Mouse (Mus musculus): ENCODE measurements around the gene Mrps6.

The Mrps6 gene

DNA sequence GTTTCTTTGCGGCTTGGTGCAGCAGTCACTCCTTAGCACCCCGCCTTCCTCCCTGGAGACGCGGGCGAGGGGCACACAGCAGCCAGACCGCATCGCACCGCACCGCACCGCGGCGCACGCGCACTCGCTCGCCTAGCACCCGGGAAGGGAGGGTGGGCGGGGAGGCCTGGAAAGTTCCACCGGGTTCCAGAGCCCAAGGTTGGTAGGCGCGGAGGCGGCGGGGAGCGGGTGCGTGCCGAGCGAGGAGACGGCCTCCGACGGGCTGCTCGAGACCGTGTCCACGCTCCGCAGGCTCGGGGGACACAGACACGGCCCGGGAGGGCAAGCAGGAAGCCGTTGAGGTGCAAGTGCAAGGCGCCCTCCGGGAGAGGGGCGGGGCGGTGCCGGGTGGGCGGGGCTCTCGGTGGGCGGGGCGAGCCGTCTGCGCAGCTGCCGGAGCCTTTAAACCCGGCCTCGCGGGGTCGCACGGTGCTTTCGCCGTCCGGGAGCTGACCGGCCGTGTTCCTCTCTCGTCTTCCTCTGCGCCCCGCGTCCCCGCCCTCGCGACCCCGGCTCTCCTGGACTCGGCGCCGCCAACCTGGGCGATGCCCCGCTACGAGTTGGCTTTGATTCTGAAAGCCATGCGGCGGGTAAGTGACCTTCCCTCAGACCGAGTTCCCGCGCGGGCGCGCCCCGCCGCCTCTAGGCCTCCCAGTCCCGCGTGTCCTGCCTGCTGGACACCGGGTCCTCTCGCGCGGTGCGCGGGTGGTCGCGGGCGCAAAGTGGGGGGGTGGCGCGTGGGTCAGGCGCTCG lies at the start of gene Mrps6, which contains the start of the genes Gm49711 and Slc5a3:
Gene Mrps6 (plus strand): TSS at position 419 of the 792 bp plus-strand sequence.
Gene Gm49711 (plus strand): TSS at position 465 of the 792 bp plus-strand sequence.
Gene Slc5a3 (plus strand): TSS at position 471 of the 792 bp plus-strand sequence.
- peak; percentile 97 for DNase-seq (ENCODE audit: low spot score)

DNA sequence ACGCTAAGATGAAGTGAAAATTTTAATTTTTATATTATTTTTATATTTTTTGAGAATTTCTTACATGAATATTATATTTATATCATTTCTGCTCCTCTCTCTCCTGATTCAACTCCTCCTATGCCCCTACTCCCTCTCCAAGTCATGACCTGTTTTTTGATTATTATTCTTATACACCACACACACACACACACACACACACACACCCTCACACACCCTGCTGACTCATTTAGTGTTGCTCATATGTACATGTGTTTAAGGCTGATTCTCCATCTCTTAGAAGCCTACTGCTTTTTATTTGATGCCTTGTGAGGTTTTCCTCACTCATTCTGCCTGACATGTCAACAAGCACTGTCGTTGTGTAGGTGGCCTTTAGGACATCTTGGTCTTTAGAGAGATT lies 48.5 kb upstream of the Mrps6 start:
- DNase-seq (ENCODE audit: low spot score), result no peak

DNA sequence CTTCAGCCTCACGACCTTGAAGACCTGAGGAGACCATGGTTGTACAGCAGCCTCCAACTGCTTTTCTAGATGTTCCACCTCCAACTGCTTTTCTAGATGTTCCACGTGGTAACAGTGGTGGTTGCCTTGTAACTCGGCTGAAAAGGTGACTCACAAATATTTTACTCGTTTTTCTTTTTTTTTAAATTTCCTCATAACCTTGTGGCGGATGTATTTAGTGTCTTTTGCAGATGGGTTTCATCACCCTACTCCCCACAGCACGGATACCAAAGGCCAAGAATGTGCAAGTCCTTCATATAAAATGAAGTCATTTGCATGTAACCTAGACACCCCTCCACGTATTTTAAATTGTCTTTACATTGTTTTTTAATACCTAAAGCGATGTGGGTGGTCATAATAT lies 41.3 kb upstream of the Mrps6 start:
- DNase-seq (ENCODE audit: low spot score), result no peak

- DNase-seq (ENCODE audit: low spot score), result peak; percentile 13
Measured at GRCm38 (mm10) chr16:92019141-92020118, 38.6 kb upstream of the Mrps6 start.

DNA sequence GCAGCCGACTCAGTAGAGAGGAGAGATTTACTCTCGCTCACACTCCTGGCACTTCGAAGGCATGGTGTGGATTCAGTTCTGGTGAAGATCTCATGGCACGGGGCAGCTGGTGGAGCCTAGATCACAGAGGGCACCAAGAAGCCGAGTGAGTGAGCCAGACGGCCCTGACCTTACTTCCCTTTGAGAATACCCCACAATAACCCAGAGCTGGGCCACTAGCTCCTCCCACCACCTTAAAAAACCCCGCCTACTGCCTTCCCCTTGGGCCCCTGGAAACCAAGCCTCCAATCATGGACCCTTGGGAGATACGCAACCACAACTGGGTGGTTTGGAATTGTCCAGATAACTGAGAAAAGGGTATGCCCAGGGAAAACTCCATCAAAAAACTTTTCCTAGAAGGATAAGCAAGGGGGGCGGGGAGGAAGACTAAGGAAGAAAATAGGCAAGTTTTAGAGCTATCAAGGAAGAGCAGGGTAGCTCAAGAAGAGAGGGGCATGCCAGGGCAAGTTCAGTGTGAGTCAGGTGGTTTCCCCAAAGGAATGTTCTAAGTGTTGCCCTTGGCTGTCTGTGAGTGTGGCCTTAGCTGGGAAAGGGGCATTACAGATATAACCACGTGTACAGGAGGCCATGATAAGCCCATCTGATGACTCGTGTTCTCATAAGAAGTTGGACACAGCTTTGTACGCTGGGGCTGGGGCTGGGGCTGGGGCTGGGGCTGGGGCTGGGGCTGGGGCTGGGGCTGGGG lies 36.2 kb upstream of the Mrps6 start:
- DNase-seq (ENCODE audit: low spot score), result no peak

- no peak for DNase-seq (ENCODE audit: low spot score)
Measured at GRCm38 (mm10) chr16:92022494-92023283, 35.4 kb upstream of the Mrps6 start.

DNA sequence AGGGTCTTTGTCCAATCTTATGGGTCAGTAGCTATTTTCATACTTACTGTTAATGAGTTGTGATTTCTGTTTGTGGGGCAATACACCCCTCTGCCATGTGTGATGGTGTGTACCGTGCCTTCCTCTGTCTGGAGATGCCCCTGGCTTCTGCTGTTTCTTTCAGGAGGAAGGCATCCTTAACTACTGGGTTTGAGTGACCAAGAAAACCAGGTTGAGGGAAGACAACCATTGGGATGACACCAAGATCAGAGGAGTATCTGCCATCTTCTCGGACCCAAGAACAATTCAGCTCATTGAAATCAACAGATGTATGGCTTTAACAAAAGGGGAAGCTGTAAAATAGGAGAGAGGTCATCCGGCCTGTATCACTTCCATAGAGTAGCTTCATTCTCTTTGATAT lies 24.8 kb upstream of the Mrps6 start:
- no peak for DNase-seq (ENCODE audit: low spot score)

GRCm38 (mm10) chr16:92034676-92035075 lies 23.4 kb upstream of the Mrps6 start:
- no peak for DNase-seq (ENCODE audit: low spot score)

DNA sequence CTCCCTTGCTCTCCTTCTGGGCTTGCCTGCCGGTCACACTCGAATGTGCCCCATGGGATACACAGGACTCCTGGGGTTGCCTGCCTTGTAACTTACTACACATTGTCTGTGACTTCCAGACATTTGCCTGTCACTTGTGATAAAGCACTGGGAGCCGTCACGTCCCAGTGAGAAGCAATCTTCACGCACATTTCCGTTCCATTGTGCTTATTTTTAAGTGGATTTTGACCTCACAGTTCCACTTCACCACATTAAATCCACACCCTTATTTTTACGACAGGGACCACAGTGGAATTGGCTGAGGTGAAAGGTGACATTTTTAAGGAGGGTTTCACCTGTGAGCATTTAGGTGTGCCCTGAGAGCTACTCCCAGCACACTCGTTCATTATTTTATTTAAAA lies 21.4 kb upstream of the Mrps6 start:
- no peak for DNase-seq (ENCODE audit: low spot score)

- no peak for DNase-seq (ENCODE audit: low spot score)
Measured at GRCm38 (mm10) chr16:92037891-92038607, 20.0 kb upstream of the Mrps6 start.

DNA sequence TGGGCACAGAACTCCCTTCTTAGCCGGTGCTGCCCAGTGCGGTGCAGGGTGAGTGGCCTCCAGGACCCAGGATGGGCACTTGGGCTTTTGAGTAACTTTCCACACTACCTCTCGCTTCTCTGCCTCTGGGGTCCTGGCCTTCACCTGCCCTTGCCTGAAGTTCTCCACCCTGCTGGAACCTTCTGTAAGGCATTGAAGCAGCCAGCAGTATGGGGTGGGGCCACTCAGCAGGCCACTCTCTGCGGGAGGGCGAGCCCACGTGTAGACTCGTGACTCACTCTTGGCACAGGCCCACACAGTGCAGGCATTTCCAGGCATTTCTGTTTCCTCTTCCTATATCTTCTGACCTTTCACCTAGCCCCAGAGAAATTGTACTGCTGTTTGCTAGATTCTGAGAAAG lies 18.6 kb upstream of the Mrps6 start:
- DNase-seq (ENCODE audit: low spot score), result no peak

GRCm38 (mm10) chr16:92039966-92040365 lies 18.1 kb upstream of the Mrps6 start:
- DNase-seq (ENCODE audit: low spot score), result no peak

DNA sequence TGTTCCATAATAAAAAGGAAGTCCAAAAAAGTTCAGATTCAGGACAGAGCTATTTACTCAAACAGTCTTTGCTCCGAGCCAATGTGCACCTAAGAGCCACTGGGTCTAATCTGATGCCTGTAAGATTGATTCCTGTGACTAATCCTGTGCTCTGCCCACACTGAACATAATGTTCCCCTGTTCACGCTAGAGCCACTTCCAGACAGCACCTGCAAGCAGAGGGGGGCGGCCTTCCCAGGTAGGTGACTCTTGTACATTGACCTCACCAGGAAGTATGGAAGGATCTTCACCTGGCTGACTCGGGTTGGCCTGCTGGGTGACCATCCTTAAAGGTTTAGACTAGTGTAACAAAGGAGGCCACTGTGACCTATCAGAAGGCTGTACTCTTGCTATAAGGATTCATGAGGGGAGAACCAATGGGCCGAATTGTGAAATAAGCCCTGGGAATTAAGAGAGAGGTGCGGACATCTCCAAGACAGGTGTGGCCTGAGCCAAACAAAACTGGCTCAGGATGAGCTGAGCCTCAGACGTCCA lies 6.2 kb upstream of the Mrps6 start:
- no peak for DNase-seq (ENCODE audit: low spot score)

GRCm38 (mm10) chr16:92052569-92052968 lies 5.5 kb upstream of the Mrps6 start:
- no peak for DNase-seq (ENCODE audit: low spot score)

- no peak for DNase-seq (ENCODE audit: low spot score)
Measured at GRCm38 (mm10) chr16:92056711-92057110, 1.4 kb upstream of the Mrps6 start.

GRCm38 (mm10) chr16:92057456-92057851 lies 616 bp upstream of the Mrps6 start:
- no peak for DNase-seq (ENCODE audit: low spot score)

GRCm38 (mm10) chr16:92058644-92059620 lies 862 bp downstream of the Mrps6 start:
- peak; percentile 21 for DNase-seq (ENCODE audit: low spot score)

GRCm38 (mm10) chr16:92060213-92060612 lies 2.1 kb downstream of the Mrps6 start:
- no peak for DNase-seq (ENCODE audit: low spot score)

GRCm38 (mm10) chr16:92061586-92061985 lies 3.5 kb downstream of the Mrps6 start:
- DNase-seq (ENCODE audit: low spot score), result no peak
